Mouse (Mus musculus) MN1 (cell line): Measurements from ENCODE around the gene Sfxn1.

Experiments used
- DNase-seq: peaks from one replicate; pipeline ENCODE4 v3.0.0-alpha.2; 2016; ENCODE audit warnings: low spot score

The Sfxn1 gene

DNA sequence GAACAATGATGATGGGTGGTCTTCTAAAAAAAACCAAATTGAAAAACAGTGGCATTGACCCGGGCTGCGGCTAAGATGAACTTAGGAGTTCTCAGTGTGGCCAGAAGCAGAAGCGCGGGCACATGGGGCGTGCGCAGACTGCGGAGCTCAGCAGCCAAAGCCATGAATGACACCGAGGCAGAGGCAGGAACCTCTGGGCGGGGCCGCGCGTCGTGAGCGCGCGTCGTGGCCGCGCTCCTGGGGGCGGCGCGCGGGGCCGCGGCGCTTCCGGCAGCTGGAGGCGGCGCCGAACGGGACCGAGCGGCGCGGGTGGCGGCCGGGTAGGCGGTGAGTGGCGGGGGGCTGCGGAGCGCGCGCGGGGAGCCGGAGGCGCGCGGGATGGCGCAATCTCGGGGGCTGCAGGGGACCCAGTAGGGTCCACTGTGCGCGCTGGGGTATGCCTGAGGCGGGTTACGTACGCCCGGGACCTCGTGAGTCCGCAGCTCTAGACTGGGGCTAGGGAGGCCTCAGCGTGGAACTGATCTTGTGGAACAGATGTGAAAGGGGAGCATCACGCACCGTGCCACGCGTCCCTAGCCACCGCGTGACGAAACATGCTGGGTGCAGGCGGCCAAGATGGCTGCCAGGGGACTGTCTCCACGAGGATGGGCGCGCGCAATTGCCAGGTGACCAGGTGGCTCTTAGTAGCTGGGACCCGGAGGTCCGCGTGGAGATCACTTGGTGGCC lies at the start of gene Sfxn1:
TSS of gene Sfxn1 (plus strand) at position 264 of the 726 bp plus-strand sequence.
- peak; percentile 70 for DNase-seq

DNA sequence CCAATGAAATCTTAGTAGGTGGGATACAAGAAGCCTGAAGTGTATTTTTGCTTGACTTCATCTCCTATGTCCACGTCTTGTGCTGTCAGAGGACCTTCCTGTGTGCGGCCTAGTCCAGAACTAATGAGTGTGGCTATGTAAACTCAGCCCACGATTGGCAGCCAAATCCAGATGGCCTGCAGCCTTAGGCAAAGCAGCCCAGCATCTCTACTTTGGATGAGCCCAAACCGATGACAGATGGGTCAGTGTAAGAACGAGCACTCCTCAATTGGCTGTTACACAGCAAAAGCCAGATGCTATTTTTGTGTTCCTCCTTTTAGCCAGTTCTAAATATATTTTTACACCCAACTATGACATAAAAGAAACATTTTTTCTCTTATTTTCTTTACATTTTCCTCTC lies 48.4 kb upstream of the Sfxn1 start:
- DNase-seq: no peak

DNA sequence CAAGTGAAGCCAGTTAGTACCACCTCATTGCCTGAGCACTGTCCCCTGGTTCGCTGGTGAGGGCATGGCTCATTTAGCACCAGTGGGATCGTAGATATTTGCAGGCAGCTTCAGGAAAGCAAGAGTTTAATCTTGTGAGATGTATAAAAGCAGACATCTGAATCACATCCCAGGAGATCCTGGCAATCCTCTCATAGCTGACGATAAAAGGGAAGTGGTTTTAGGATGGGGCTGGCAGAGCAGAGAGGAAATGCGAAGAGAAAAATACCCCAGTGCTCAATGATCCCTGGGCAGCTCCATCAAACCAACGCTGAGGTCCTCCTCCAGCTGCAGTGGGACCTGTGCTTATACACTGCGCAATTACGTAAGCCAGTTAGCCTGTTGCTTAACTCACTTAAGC lies 44.6 kb upstream of the Sfxn1 start:
- DNase-seq: no peak

DNA sequence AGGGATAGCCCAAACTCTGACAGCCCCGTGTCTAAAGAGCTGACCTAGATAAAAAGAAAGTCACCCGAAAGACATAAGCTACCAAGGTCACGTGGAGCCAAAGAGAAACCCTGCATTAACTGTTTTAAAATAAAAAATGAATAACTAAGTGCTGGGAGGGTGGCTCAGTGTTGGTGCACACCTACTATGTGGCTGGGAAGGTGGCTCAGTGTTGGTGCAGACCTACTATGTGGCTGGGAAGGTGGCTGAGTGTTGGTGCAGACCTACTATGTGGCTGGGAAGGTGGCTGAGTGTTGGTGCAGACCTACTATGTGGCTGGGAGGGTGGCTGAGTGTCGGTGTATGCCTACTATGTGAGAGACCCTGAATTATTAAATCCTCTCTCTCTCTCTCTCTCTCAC lies 38.0 kb upstream of the Sfxn1 start:
- no peak for DNase-seq

DNA sequence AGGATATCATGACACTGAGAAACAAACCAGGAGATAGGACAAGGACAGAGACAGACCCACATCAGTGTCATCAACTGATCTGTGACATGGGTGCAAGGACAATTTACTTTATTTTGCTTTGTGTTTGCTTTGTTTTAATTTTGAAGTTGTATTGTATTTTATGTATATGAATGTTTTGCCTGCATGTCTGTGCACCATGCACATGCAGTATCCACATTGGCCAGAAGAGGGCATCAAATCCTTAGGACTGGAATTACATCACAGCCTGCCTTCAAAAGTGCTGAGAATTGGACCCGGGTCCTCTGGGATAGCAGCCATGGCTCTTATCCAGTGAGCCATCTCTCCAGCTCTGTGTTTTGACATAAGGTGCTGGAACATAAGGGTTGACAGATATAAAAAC lies 36.1 kb upstream of the Sfxn1 start:
- DNase-seq: no peak

DNA sequence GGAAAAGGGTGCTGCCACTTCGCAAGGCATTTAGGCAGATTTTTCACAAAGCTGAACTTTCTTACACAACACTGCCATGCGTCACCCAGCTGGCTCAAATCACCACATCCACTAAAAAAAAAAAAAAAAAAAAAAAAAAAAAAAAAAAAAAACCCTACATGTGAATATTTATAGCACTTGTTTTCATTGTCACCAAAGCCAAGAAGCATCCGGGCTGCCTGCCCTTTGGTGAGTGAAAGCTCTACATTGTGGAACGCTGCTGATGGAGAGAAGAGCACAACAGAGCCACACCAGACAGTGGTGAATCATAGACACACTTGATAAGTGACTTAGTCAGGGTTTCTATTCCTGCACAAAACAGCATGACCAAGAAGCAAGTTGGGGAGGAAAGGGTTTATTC lies 33.7 kb upstream of the Sfxn1 start:
- no peak for DNase-seq

DNA sequence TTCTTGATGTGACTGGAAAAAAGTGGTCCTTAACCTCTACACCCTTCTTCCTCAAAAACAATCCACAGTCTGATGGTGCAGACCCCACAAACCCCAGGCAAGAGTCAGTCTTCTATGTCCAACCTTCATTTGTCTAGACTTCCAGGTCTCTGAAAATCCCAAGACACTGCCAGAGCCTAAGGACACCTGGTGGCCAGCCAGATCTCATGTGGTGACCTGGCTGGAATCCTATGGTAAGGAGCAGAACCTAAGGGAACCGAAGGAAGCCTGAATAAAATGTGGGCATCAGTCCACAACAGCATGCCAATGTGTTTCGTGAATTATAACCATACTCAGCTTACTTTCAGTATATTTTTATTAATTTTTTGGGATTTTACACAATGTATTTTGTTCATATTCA lies 31.4 kb upstream of the Sfxn1 start:
- DNase-seq: no peak

DNA sequence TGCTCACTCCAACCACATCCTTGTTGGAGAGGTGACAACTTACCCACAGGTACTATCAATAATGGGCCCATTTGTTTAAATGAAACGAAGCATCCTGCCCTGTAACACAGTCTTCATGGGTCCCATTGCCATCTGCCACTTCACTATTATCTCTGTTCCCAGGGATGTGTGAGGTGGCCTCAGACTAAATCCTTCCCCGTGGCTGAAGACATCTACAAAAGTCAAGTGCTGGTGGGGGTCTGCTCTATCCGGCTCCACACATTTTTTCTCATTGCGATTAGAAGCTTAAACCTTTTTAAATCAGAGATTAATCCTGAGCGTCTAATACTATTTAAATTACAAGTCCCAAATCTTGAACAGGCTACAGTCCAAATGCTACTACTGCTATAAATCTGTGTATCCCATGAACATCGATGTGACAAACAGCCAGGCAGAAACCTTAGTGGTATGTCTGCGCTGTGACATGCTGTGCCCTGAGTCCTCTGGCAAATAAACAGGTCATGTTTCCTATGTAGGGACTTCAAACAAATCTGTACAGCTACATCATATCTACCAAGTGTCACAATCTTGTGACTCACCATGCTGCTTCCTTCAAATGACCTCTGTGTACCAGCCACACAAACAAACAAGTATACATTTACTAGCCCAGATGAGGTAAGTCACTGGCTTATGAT lies 22.9 kb upstream of the Sfxn1 start:
- no peak for DNase-seq

DNA sequence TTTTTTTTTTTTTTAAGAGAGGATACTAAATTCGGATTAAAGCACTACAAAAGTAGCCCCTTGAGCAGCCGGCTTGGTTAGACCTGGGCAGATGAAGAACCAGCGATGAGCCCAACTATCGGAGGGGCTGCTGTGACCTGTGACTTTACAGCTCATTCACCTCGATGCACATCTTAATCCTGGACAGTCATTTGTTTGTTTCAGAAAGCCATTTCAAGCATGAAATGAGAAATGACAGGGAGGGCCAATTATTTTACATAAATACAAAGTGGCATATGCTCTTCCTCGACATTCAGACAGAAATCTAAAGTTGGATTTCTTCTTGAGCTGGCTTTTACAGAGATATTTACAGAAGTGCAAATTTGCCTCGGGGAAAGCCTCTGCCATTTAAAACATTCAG lies 20.0 kb upstream of the Sfxn1 start:
- DNase-seq: no peak

DNA sequence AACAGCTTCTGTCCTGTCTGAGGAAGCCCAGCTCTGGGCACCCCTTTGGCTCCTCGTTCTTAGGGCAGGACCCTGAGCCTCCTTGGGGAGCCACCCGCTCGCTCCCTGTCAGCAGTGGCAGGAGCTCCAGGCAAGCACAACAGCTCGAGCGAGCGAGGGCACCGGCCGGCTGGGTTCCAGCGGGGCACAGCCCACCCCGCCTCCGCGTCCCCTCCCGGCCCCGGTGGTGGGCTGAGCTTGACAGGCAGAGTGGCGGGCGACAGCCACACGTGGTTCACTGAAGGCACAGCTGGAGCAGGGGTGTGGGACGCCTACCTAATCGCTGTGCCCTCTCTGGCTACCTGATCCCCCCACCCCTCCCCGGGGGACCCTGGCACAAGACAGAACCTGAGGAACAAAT lies 16.7 kb upstream of the Sfxn1 start:
- no peak for DNase-seq

DNA sequence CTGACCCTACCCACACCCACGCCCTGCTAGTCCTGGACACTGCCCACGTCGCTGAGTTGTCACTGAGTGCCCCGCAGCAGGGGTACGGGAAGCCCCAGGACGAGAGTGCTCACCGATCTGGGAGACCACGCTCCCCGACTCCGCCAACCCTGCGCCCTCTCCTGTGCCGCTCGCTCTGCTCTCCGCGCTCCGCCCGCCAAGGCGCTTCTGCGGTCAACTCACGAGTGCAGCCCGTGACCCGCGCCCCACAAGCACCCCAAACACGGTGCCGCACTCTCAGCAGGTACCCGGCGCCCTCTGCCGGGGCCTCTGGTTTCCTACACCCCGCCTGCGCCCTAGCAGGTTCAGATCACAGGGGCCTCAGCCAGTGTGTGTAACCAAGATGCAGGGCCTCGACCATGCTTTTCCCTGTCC lies 16.2 kb upstream of the Sfxn1 start, which contains the start of gene Drd1:
TSS of gene Drd1 (minus strand) at position 258 of the 414 bp plus-strand sequence.
- DNase-seq: peak; percentile 58

DNA sequence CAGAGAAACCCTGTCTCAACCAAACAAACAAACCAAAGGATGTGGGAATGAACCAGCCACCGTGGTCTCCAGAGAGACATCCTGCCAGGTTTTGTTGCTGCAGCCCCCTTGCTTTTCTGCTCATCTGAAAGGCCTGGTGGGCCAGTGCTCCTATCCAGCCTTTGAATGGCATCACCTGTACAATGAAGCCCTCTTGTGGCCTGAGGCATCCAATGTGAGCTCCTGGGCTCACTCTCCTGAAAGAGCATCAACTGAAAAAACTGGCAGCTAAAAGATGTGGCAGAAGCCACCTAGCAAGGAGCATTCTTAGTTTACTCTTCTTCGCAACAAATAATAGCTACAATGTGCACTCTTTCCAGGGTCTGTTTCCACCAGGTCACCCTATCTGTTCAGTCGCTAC lies 9.6 kb upstream of the Sfxn1 start:
- no peak for DNase-seq

DNA sequence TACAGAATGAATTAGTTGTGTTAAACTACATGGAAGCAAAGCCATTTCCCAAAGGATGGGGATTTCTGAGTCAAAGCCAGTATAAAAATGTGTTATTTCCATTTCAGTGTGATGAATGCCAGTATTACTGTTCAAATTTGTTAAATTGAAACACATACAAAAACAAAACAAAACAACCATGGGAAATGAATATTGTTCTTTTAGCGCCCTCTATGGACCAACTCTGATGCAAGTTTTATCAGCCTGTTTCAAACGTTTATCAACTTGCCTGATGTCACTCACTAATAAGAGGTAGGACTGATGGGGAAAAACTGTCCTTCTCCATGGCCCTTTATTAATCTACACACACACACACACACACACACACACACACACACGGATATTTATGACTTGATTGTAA lies 8.4 kb upstream of the Sfxn1 start:
- peak; percentile 29 for DNase-seq

DNA sequence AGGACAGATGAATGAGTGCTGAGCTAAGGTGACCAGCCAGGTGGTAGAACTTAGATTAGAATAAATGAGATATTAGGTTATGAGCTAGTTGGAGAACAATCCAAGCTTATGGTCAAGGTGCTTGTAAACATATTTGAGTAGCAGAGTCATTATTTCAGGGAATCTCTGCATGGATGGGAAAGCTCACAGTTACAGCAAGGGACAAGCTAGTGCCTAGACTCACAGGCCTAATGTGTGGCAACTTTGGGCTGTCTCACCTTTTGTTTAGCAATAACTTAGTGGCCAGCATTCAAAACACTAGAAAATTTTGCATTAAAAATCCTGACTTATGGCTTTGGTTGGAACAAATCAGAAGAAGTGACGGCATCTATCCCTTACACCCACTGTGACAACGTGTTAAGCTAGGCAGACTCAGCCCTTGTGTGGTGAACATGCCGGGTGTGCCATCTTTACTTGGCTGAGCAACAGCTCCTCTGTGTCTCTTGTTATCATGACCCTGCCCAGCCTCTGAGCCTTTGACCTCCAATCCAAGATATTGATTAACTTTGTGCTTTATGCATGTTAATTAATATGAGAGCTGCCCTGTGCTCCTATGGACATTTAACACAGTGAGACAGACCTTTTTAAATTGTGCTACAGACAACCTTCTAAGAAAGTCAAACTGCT lies 5.5 kb upstream of the Sfxn1 start:
- DNase-seq: no peak

DNA sequence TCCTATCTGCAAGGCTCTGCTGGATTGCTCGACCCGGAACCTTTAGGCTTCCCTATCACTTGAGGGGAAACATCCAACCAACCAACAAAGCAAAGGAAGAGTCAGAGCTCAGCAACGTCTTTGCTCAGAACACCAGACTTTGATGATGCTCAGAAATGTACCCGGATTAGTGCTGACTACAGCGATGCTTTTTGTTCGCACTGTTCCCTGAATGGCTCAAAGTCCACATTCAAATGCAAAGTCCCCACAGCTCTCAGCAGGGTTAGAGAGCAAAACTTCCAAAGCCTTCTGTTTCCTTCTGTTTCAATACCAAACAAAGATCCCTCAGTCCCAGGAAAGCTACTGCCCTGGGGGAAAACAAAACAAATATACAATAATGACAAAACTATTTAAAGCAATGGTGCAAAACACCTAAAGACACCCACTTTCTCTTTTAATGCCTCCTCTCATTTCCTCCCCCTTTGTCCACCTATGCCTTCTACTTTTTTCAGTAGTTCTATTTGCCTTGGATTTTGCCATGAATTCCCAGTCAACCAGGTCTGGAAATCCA lies 4.0 kb upstream of the Sfxn1 start:
- no peak for DNase-seq

DNA sequence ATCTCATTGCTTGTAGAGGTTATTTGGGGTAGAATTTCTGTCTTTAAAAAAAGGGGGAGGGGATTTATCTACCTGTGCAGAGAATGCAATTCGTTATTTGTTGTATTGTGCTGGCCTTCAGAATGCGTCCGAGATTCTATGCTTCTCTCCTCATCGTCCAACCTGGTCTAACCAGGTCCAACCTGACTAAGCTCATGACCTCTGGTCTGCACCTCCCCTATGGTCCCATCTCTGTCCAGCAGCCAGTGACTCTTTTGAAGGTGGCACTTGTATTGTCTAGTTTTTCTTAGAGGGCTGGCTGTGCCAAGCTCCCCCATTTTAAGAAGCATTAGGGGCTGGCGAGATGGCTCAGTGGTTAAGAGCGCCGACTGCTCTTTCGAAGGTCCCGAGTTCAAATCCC lies 658 bp upstream of the Sfxn1 start:
- DNase-seq: no peak

DNA sequence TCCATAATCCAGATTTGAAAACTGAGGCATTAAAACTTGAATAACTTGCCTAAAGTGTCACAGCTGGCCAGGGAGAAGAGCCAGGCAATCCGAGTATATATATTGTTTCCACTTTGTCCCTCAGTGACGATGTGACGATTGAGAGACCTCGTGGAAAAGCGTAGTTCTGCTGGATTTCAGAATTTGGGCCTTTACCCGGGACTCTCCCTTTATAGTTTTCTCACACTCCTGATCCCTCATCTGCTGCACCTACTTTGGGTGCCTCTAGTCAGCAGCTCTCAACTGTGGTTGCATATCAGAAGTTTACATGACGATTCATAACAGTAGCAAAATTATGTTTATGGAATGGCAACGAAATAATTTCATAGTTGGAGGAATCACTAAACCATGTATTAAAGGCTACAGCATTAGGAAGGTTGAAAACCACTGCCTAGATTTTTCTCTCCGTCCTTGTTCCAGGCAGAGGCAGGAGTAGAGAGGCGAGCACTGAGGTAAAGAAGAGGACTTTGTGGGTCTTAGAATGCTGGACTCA lies 923 bp downstream of the Sfxn1 start:
- DNase-seq: no peak

DNA sequence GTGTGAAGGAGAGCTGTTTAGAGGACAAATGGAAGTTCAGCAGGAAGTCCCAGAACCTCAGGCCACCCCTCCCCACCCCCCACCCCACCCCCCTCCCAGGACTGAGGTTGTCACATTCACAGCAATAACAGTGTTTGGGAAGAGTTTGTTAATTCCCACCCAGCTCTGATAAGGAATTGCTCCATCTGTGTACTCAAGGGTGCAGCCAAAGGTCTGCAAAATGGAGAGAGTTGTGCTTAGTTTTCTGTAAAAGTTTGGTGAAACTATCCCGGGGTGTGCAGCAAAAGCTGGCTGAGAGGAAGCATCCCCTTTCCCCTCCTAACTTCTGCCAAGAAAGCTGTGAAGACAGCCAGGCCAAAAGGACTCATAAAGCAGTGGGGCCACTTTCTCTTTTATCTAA lies 1.4 kb downstream of the Sfxn1 start:
- DNase-seq: no peak

DNA sequence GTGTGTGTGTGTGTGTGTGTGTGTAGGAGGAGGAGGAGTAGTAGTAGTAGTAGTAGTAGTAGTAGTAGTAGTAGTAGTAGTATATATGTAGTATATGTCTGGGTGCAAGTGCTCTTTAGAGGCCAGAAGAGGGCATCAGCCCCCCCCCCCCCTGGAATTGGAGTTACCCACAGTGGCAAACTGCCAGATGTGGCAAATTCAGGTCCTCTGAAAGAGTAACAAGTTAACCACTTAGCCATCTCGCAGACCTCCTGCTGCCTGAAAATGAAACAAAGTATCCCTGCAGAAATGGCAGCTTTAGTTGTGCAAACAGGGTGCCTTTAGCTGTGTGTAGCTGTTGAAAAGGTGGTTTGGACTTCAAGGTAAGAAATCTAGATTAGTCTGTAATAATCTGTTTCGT lies 1.8 kb downstream of the Sfxn1 start:
- no peak for DNase-seq

DNA sequence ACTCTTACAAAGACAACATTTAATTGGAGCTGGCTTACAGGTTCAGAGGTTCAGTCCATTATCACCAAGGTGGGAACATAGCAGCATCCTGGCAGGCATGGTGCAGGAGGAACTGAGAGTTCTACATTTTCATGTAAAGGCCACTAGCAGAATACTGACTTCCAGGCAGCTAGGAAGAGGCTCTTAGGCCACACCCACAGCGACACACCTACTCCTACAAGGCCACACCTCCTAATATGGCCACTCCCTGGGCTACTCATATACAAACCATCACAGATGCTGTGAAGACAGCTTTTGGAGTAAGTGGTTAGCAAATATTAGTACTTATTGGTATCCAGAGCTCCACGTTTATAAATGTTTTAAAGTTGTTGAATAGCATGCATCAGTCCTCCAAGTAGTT lies 3.7 kb downstream of the Sfxn1 start:
- no peak for DNase-seq

DNA sequence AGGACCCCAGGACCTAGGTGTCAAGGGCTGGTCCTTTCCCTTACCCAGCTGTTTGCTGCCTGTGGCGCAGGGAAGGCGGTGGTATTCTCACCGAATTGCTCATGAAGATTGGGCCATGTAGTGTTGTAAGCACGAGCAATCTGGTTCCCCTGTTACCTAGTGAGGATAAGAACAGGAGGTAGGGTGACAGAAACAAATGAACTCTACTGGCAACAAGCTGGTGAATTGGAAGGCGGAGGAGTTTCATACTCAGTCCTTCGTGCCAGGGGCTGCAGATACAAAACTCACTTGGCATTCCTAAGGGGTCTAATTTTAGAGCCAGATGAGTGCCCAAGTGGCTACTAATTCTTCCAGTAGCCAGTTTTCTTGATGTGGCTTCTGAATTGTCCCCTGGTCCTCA lies 4.4 kb downstream of the Sfxn1 start:
- DNase-seq: no peak

DNA sequence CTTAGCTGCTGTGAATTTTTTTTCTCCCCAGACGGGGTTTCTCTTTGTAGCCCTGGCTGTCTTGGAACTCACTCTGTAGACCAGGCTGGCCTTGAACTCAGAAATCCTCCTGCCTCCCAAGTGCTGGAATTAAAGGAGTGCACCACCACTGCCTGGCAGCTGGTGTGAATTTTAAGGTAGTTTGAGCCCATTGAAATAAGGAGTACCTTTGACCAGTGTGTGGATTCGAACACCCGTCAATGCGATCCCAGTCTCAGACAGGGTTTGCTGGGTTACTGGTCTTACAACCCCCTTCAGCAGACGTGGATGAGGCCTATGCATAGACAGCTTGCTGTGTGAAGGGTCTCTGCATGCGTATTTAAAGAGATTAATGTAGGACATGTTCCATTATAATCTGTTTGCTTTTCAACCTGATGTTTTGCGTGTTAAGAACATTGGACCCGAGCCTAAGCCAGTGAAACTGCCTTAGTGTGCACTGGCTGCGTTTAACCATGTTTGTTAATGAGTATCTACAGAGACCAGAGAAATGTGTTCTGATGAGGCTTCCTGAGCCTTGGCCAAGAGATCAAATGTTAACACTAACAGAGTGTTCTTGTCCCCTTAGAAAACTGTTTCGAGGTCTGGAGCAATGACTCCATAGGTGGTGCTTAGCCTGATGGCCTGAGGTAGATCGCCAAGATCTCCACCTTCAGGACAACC lies 5.2 kb downstream of the Sfxn1 start:
- no peak for DNase-seq
